Mouse (Mus musculus): Measurements from ENCODE around the gene Pign. TPM values are rescaled to one million over a fixed set of nuclear protein-coding genes. Genes with fewer than 3 reads are reported as not detected.

Pign gene
- polyA plus RNA-seq, 1 experiment from 2014 or later = 16.2 TPM

Small RNAs within 50 kb of the gene (microRNA-seq; reads per million reads assigned to microRNA genes)
- gene Gm22426 = not detected

Other genes with a start within 250 kb of the Pign start
- 21.2 and 23.9 TPM in 2 replicates for gene Relch, start 184 bp upstream of the Pign start, polyA plus RNA-seq (2015; fragmentation: Nextera tagmentation; extraction: Ambion mirVana)
- 1.4 and 1.8 TPM in 2 replicates for gene Tnfrsf11a, start 117.0 kb upstream of the Pign start, polyA plus RNA-seq (2015; fragmentation: Nextera tagmentation; extraction: Ambion mirVana)

All from lung, embryonic 16.5 days (tissue).